Mouse (Mus musculus): ENCODE measurements around the gene Cope.

The Cope gene

DNA sequence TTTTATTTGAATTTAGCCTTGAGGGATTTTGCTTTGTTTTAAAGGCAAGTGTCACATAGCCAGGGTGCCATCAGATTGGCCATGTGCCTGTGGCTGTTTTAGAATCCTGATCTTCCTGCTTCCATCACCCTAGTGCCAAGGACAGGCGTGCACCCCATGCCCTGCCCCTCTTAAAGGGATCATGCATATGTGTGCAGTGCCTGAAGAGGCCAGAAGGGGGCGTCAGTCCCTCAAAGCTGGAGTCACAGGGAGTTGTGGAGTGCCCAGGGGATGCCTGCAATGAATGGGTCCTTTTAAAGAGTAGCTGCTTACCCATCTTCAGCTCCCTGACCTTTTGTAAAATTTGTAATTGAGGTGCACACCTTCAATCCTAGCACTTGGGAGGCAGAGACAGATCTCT, 7.0 kb downstream of the Cope start:
- DNase-seq (ENCODE audit: low read depth, low spot score), result peak; percentile 77

DNA sequence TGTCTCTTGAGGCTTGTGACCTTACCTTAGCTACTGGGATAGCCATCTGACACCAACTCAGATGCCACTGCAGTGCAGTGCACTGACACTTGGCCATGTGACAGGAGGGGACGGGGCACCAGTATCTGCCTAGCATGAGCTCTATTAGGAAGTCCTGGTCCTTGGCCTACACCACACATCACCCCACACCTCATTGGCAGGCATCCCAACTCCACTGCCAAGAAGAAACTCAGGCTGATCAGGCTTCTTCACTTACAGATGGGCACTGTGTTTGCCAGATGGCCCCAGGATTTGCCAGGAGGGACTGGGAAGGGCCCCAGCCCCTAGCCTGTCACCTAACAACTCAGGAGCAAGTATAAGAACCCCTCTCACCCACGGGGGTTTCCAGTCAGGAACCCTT, 11.1 kb downstream of the Cope start:
- no peak for DNase-seq (ENCODE audit: low read depth, low spot score)

- peak; percentile 68 for DNase-seq (ENCODE audit: low read depth, low spot score)
Measured at GRCm38 (mm10) chr8:70315624-70316510, 13.5 kb downstream of the Cope start, which contains the start of gene Cers1. TSS of gene Cers1 (plus strand) at chr8:70315775.

- DNase-seq (ENCODE audit: low read depth, low spot score), result peak; percentile 89
Measured at GRCm38 (mm10) chr8:70316511-70317504, 14.5 kb downstream of the Cope start.

DNA sequence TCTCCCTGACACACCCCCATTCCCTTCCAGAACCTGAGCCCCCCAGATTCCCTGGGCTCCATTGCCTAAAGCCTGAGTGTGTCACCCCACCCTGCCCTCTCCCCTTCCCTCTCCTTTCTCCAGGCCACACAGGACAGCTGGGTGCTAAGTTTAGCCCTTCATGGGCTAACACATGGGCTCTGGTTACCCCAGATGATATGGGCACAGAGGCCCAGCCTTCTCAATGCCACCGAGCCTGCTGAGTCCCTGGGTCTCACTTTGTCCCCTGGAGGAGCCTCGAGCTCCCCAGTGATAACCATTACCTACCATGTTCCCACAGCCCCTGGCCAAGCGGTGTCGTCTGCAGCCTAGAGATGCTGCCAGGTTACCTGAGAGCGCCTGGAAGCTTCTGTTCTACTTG, 15.6 kb downstream of the Cope start:
- DNase-seq (ENCODE audit: low read depth, low spot score), result no peak

- DNase-seq (ENCODE audit: low read depth, low spot score), result no peak
Measured at GRCm38 (mm10) chr8:70323716-70324115, 21.4 kb downstream of the Cope start.

- no peak for DNase-seq (ENCODE audit: low read depth, low spot score)
Measured at GRCm38 (mm10) chr8:70327512-70327911, 25.2 kb downstream of the Cope start.

GRCm38 (mm10) chr8:70329124-70329834, 27.0 kb downstream of the Cope start, which contains the start of gene Gdf1:
TSS of gene Gdf1 (plus strand) at chr8:70329817.
- peak; percentile 83 for DNase-seq (ENCODE audit: low read depth, low spot score)

GRCm38 (mm10) chr8:70329835-70330740, 27.8 kb downstream of the Cope start:
- no peak for DNase-seq (ENCODE audit: low read depth, low spot score)

- DNase-seq (ENCODE audit: low read depth, low spot score), result peak; percentile 93
Measured at GRCm38 (mm10) chr8:70330741-70331364, 28.5 kb downstream of the Cope start.

DNA sequence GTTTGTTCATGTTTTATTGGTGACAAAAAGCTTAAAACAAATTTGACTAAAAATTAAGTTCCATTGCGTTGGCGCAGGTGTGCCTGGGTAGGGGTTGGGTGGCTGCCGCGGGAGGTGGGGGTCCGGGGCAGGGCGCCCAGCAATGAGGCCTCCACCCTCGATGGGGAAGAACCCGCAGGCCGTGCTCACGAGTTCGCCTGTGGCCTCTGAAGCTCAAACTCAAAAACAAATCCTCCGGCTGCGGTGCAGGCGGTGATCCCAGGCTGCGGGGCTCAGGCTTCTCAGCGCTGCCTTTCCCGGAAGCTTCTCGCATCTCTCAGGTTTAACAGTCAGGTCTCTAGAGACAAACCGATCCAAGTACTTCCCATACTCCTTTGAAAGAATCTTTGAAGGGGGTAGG, 29.2 kb downstream of the Cope start:
- DNase-seq (ENCODE audit: low read depth, low spot score), result peak; percentile 41

GRCm38 (mm10) chr8:70332070-70332877, 30.0 kb downstream of the Cope start:
- DNase-seq (ENCODE audit: low read depth, low spot score), result peak; percentile 84

DNA sequence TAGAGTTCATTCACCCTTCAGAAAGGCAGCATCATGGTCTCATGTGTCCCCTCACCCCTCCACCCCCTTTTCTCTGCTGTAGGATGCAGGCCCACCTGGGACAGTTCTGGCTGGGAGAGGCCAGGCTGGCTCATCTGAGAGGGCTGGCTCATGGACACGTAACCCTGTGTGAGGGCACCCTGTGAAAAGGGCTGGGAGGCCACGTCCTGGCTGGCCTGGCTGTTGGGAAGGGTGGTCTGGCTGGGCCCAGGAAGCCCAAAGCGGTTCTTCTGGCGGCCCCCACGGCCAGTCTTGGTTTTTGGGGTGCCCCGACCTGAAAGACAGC, 30.5 kb downstream of the Cope start:
- DNase-seq (ENCODE audit: low read depth, low spot score), result no peak

DNA sequence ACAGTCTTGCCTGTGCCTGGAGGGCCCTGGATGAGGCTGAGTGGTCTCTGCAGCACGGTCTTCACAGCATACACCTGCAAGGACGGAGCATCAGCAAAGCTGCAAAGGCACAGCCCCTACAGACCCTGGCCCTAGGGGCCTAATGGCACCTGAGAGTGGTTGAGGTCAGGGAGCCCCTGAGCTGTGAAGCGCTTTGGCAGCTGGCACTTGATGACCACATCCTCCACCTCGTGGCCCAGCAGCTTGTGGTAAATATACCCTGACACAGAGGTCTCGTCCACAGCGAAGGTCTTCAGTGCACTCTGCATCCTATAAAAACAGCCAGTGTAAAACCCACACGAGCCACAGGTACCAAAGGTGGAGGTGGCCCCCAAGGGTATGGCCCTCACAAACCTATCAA, 36.6 kb downstream of the Cope start:
- DNase-seq (ENCODE audit: low read depth, low spot score), result no peak

DNA sequence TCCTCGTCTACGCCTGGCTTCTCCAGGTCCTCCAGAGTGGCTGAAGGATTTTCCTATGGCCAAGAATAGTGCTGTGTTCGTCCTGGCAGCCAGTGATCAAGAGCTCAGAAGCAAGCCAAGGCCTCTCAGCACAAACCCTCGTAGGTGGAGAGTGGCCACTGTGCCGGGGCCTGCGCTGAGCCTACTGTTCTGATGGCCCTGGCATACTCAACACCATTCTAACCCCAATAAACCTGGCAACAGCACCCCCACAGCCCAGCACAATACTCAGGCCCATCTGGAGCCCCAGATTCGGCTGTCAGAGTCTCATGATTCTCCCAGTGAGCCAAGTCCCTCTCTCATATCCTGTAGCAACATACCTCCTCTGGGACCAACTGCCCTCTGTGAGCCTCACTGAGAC, 38.3 kb downstream of the Cope start:
- no peak for DNase-seq (ENCODE audit: low read depth, low spot score)

DNA sequence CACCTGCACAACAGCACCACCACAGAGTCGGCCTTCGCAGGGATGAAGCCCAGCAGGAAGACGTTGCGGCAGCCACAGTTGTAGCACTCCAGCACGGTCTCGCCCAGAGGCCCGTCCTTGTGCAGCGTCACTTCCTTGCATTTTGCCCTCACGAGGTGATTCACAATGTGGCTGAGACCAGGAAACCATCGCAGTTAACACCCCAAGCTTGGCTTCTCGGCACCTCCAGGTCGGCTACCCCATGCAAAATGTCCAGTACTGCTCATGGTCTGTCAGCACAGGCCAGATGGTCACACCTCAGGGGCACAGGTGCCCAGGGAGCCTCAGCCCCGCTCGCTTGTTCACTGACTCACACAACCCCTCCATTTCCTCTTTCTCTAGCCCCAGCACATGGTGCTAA, 39.7 kb downstream of the Cope start:
- DNase-seq (ENCODE audit: low read depth, low spot score), result no peak

- no peak for DNase-seq (ENCODE audit: low read depth, low spot score)
Measured at GRCm38 (mm10) chr8:70343076-70343475, 40.8 kb downstream of the Cope start.

- peak; percentile 73 for DNase-seq (ENCODE audit: low read depth, low spot score)
Measured at GRCm38 (mm10) chr8:70343696-70344095, 41.4 kb downstream of the Cope start.

DNA sequence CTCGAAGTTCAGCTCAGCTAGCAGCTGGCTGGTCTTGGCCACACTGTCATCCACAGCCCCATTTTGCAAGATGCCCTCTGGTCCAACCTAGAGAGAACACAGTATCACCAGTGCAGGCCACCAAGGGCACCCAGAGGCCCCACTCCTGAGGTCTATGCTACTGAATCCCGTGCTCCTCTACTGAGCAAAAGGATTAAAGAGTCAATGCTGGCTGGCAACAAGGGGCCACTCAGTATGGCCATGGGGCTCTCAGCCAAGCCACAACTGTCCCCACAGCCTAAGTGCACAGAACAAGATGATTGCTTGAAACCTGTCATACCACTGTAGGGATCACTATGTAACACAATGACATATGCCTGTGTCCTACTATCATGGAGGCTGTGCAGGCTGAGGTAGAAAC, 42.0 kb downstream of the Cope start:
- DNase-seq (ENCODE audit: low read depth, low spot score), result no peak

Data from ZHBTc4 (cell line).